Mouse (Mus musculus) kidney, postnatal 0 days (tissue): ENCODE measurements at regions not wholly inside any gene's neighbourhood (a gene's known extent, or its start where the extent isn't known, plus 50 kb on each side); places are given as distances from the start of the nearest gene placed in this dataset.

ENCODE experiments used
- ATAC-seq: fragments of 200-750 bp; cut with Nextera tagmentation; replicated peaks from 2 replicates; pipeline ENCODE4 v1.8.0; 2017; ENCODE audit warnings: low read depth, moderate number of reproducible peaks, moderate TSS enrichment, moderate library complexity; ENCODE audit not compliant: low FRiP score
- DNase-seq: peaks from one replicate; pipeline ENCODE4 v3.0.0-alpha.2; 2016; ENCODE audit warnings: low spot score
- H3K27ac ChIP-seq: fragments of 300-500 bp; sonication (generic); 2 replicates; pipeline ENCODE4 v1.5.1; 2014; ENCODE audit warnings: mild to moderate bottlenecking
- H3K27me3 ChIP-seq: fragments of 300-500 bp; sonication (generic); 2 replicates; pipeline ENCODE4 v1.6.1; 2014; ENCODE audit warnings: low read length, mixed read lengths; ENCODE audit not compliant: insufficient read depth
- H3K36me3 ChIP-seq: fragments of 300-500 bp; sonication (generic); 2 replicates; pipeline ENCODE4 v1.6.1; 2014; ENCODE audit warnings: low read length, mixed read lengths; ENCODE audit not compliant: insufficient read depth
- H3K4me1 ChIP-seq: fragments of 300-500 bp; sonication (generic); replicated peaks from 2 replicates; pipeline ENCODE4 v1.6.1; 2014; ENCODE audit warnings: antibody characterized with exemption, low read length, mixed read lengths; ENCODE audit not compliant: insufficient read depth
- H3K4me2 ChIP-seq: fragments of 300-500 bp; sonication (generic); 2 replicates; pipeline ENCODE4 v1.6.1; 2014; ENCODE audit warnings: mild to moderate bottlenecking, low read length, moderate library complexity, mixed read lengths
- H3K4me3 ChIP-seq: fragments of 300-500 bp; sonication (generic); replicated peaks from 2 replicates; pipeline ENCODE4 v1.5.1; 2014; ENCODE audit warnings: low read depth, low read length
- H3K9ac ChIP-seq: fragments of 300-500 bp; sonication (generic); 2 replicates; pipeline ENCODE4 v1.6.1; 2014; ENCODE audit warnings: low read depth, low read length
- H3K9me3 ChIP-seq: fragments of 300-500 bp; sonication (generic); replicated peaks from 2 replicates; pipeline ENCODE4 v1.6.1; 2016; ENCODE audit warnings: low read length, inconsistent platforms, mixed read lengths
- CTCF ChIP-seq: IDR thresholded peaks from 2 replicates; pipeline ENCODE4 v1.5.1; 2016; ENCODE audit warnings: antibody characterized with exemption, low read depth, mild to moderate bottlenecking, moderate library complexity
- WGBS: fragments of 180-500 bp; shearing (Covaris S2); extraction: QIAGEN DNeasy Blood & Tissue Kit; methylation state at CpG from one replicate; pipeline ENCODE4 v1.1.7; 2014; 5-methylcytosine and 5-hydroxymethylcytosine counted together

- WGBS: 74% methylated on average over 4 of the region's 4 CpGs
- DNase-seq: no peak
- no peak overlapping the region for H3K4me2 ChIP-seq
Measured at GRCm38 (mm10) chr1:72032214-72032613, 179.9 kb downstream of the Mreg start.

DNA sequence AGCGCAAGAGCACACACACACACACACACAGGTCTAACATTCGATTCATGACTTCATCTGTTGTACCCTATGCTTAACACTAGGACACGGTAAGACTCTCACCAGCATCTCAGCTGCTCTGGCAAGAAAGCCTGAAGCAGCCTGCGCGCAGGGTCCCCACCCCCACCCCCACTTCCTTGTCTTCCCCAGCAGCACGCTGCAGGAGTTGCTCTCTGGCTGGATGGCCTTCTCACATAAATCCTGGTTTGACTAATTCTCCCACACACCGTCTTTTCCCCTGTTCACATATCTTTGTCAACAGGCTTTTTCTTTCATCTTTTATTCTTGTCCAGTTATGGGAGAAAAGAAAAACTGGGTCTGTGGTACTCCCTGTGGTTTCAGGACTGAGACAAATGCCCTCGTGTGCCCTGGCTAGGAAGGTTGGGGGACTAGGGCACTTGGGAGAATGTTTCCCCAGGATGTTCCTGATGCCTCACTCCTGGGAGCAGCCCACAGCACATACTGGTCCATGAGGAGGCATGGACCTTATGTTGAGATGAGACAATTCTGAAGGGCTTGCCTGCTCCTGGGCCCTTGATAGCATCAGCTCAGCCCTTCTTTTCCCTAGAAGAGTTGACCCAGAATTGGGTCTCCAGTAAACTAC lies 181.2 kb downstream of the Mreg start:
- no peaks in the 10 kb centered on the region for H3K9me3 ChIP-seq
- H3K36me3 ChIP-seq: no peaks in the 10 kb centered on the region
- H3K4me1 ChIP-seq: 0 out of 2 replicates have a peak, but pooled peaks cover 4% of the 10 kb centered on the region
- H3K4me2 ChIP-seq: no peak overlapping the region
- peak; percentile 70 for DNase-seq
- WGBS: 31% methylated on average over 8 of the region's 8 CpGs
- TF ChIP-seq CTCF: no peak
- H3K9ac ChIP-seq: no peak overlapping the region
- no peak overlapping the region for H3K27ac ChIP-seq
- H3K27me3 ChIP-seq: no peaks in the 10 kb centered on the region
- ATAC-seq: no peak
- H3K4me3 ChIP-seq: no peak overlapping the region

More at GRCm38 (mm10) chr1:72032214-72032613, 179.9 kb downstream of the Mreg start:
- Histone ChIP-seq H3K27ac (no peak overlapping the region), H3K36me3 (no peaks in the 10 kb centered on the region), H3K4me1 (0 out of 2 replicates have a peak, but pooled peaks cover 4% of the 10 kb centered on the region), H3K4me3 (no peak overlapping the region), H3K27me3 (no peaks in the 10 kb centered on the region), H3K9ac (no peak overlapping the region), H3K9me3 (no peaks in the 10 kb centered on the region)
- ATAC-seq: no peak
- TF ChIP-seq CTCF: no peak

GRCm38 (mm10) chr1:72029625-72030024 lies 182.5 kb downstream of the Mreg start:
- WGBS: 39% methylated on average over 6 of the region's 6 CpGs

DNA sequence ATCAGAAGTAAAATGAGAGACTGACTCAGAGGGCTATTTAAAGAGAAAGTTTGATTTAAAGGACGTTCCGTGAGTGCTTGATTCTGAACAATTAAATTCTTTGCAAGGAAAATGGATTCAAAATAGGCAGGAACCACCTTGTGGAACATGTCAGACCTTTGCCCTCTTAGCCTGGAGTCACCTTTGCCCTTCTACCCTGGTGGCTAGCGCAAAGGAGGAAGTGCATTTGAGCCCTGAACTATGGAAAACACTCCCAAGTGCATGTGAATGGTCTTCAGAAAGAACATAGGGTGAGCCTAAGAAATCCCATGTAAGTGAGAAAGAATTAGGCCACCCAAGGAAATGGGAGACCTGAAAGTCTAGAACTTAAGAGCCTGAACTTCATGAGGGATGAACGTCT lies 185.2 kb downstream of the Mreg start:
- no peak for DNase-seq
- H3K9ac ChIP-seq: no peak overlapping the region
- 0 out of 2 replicates have a peak, but pooled peaks cover 4% of the 10 kb centered on the region for H3K4me1 ChIP-seq
- H3K36me3 ChIP-seq: no peaks in the 10 kb centered on the region
- ATAC-seq: no peak
- no peak overlapping the region for H3K4me2 ChIP-seq
- H3K27me3 ChIP-seq: no peaks in the 10 kb centered on the region
- WGBS: 81% methylated on average over 4 of the region's 4 CpGs
- no peaks in the 10 kb centered on the region for H3K9me3 ChIP-seq
- H3K4me3 ChIP-seq: no peak overlapping the region
- no peak for TF ChIP-seq CTCF
- H3K27ac ChIP-seq: no peak overlapping the region

More at GRCm38 (mm10) chr1:72029625-72030024, 182.5 kb downstream of the Mreg start:
- ATAC-seq: no peak
- Histone ChIP-seq H3K9ac (no peak overlapping the region), H3K36me3 (no peaks in the 10 kb centered on the region), H3K27me3 (no peaks in the 10 kb centered on the region), H3K4me3 (no peak overlapping the region), H3K4me2 (no peak overlapping the region), H3K4me1 (0 out of 2 replicates have a peak, but pooled peaks cover 4% of the 10 kb centered on the region), H3K9me3 (no peaks in the 10 kb centered on the region), H3K27ac (no peak overlapping the region)
- DNase-seq: no peak
- no peak for TF ChIP-seq CTCF

GRCm38 (mm10) chr1:72022631-72023030 lies 189.5 kb downstream of the Mreg start:
- H3K27me3 ChIP-seq: no peaks in the 10 kb centered on the region
- H3K4me1 ChIP-seq: 0 out of 2 replicates have a peak, but pooled peaks cover 7% of the 10 kb centered on the region
- TF ChIP-seq CTCF: no peak
- DNase-seq (no peak), ATAC-seq (no peak)
- H3K36me3 ChIP-seq: no peaks in the 10 kb centered on the region
- 79% methylated on average over 3 of the region's 3 CpGs for WGBS
- H3K4me2 ChIP-seq: no peak overlapping the region
- H3K4me3 ChIP-seq: no peak overlapping the region
- no peak overlapping the region for H3K9ac ChIP-seq
- no peak overlapping the region for H3K27ac ChIP-seq
- H3K9me3 ChIP-seq: no peaks in the 10 kb centered on the region

DNA sequence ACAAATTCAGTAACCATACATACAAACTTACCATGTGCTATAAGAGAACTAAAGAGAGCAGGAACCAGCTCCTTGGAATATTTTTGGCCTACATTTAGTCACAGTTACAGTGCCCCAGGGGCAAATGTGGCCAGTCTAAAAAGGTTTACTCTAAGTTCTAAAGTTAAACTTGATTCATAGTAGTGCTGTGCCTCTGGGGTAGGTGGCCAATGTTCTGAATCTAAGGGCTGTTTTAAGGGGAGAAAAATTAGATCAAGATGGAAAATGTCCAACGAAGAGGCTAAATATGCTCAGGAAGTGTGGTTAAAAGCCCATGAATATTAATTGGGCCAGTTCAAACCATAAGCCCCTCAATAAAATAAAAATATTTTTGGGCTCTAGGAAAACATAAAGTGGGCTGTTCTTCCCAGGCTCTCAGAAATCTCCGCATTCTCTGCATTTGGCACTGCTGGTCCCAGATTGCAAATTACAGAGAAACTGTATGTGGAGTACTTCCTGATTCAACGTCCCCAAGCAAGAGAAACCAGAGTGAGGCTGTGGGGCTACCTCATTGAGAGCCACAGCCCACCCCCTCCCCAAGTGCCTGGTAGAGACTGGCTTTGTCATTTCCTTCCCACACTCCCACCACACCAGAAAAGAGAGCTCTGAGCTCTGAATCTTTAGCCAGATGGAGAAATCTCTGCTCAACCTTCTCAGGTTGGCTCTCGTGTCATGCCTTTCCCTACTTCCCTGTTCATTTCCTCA lies 193.5 kb downstream of the Mreg start:
- H3K27ac ChIP-seq: peak overlapping the region; percentile 59; the same call in 1 of the 2 replicates

More for the DNA sequence above, 193.5 kb downstream of the Mreg start:
- TF ChIP-seq CTCF: no peak
- Histone ChIP-seq H3K27me3 (no peaks in the 10 kb centered on the region), H3K4me1 (0 out of 2 replicates have a peak, but pooled peaks cover 7% of the 10 kb centered on the region), H3K4me3 (no peak overlapping the region), H3K4me2 (no peak overlapping the region), H3K9ac (no peak overlapping the region), H3K9me3 (no peaks in the 10 kb centered on the region), H3K36me3 (no peaks in the 10 kb centered on the region)
- 64% methylated on average over 4 of the region's 4 CpGs for WGBS
- ATAC-seq (no peak), DNase-seq (no peak)
